Mouse (Mus musculus) G1E (cell line): Measurements from ENCODE around the gene Rnf182.

Experiments
- CTCF ChIP-seq: IDR thresholded peaks from 2 replicates; pipeline ENCODE4 v1.5.1; 2012; ENCODE audit warnings: low read depth, low read length, inconsistent platforms, mixed read lengths
- GATA1 ChIP-seq: IDR thresholded peaks from 2 replicates; pipeline ENCODE4 v1.6.1; 2012; ENCODE audit warnings: borderline replicate concordance, low read length, inconsistent platforms, mixed read lengths
- TAL1 ChIP-seq: conservative IDR thresholded peaks from 2 replicates; pipeline ENCODE4 v1.6.1; 2012; ENCODE audit warnings: low read depth, low read length, inconsistent platforms, mixed read lengths

- TF ChIP-seq CTCF (no peak), GATA1 (no peak), TAL1 (no peak)
These were observed 32.0 kb upstream of the Rnf182 start for GRCm38 (mm10) chr13:43583504-43583903.
